Mouse (Mus musculus) embryonic fibroblast, embryonic 13.5 days (primary cell): Measurements from ENCODE around the gene Ninj2.

Source experiments
- CTCF ChIP-seq: IDR thresholded peaks from 2 replicates; pipeline ENCODE4 v1.5.1; 2011; ENCODE audit warnings: mild to moderate bottlenecking, control low read depth, low read length, moderate library complexity, borderline replicate concordance; ENCODE audit not compliant: insufficient read depth
- POLR2A ChIP-seq: IDR thresholded peaks from 2 replicates; pipeline ENCODE4 v1.6.1; 2011; ENCODE audit warnings: low read depth, mild to moderate bottlenecking, control low read depth, low read length, moderate library complexity

GRCm38 (mm10) chr6:120190912-120191311, 97.8 kb downstream of the Ninj2 start:
- TF ChIP-seq CTCF (no peak), POLR2A (peak; percentile 46)
